12 mouse cellular contexts compared by ENCODE assay signal in genomic region chr9:35127147-35127546, GRCm38 (mm10). TPM values are rescaled to one million over a fixed set of nuclear protein-coding genes. Genes with fewer than 3 reads are reported as not detected.
DNase-seq lines count a peak whose midpoint lies in the region; ATAC-seq lines count a peak whose summit lies in the region.
"Had no signal": no experiment of that assay in that cellular context is flagged by ENCODE, and none has a peak within 500 bp of the region (broad histone marks: within the 10 kb centered on the region; RNA-seq: fewer than 3 reads in every experiment).

No protein-coding gene starts in this region.

- H3K36me3 ChIP-seq in embryonic facial prominence, embryonic 15.5 days = peaks cover 26% of the 10 kb centered on the region
- H3K36me3 ChIP-seq in embryonic facial prominence, embryonic 10.5 days (replicated peaks) = peaks cover 82% of the 10 kb centered on the region
- H3K36me3 ChIP-seq in intestine, embryonic 16.5 days (ENCODE audit: control insufficient read depth, insufficient read depth, low read length) = no peaks in the 10 kb centered on the region
- peaks cover 9% of the 10 kb centered on the region; the same call in 1 of the 2 replicates for H3K36me3 ChIP-seq in liver, embryonic 16.5 days (ENCODE audit: control insufficient read depth, insufficient read depth)

- no peaks in the 10 kb centered on the region for H3K9me3 ChIP-seq in embryonic facial prominence, embryonic 15.5 days (replicated peaks)
- H3K9me3 ChIP-seq in embryonic facial prominence, embryonic 10.5 days = no peaks in the 10 kb centered on the region
- H3K9me3 ChIP-seq in intestine, embryonic 16.5 days (ENCODE audit: control insufficient read depth, low read length) = no peaks in the 10 kb centered on the region
- H3K9me3 ChIP-seq in liver, embryonic 16.5 days (replicated peaks; ENCODE audit: control insufficient read depth, low read length) = no peaks in the 10 kb centered on the region

- no peak for ATAC-seq in embryonic facial prominence, embryonic 15.5 days (ENCODE audit: insufficient number of reproducible peaks, low FRiP score, low TSS enrichment, low read depth)
- ATAC-seq in intestine, embryonic 16.5 days = no peak
- no peak for ATAC-seq in liver, embryonic 16.5 days (ENCODE audit: low read depth)
- ATAC-seq in activated CD4-positive, CD25-positive, alpha-beta regulatory T cell, adult 4 months = no peak
- ATAC-seq: forebrain, embryonic 14.5 days had no signal

- no peaks in the 10 kb centered on the region for H3K4me1 ChIP-seq in embryonic facial prominence, embryonic 15.5 days
- H3K4me1 ChIP-seq in embryonic facial prominence, embryonic 10.5 days = no peaks in the 10 kb centered on the region; the same call in 1 of the 2 replicates
- H3K4me1 ChIP-seq in intestine, embryonic 16.5 days (ENCODE audit: control insufficient read depth, insufficient read depth, low read length) = peaks cover 14% of the 10 kb centered on the region
- peaks cover 40% of the 10 kb centered on the region for H3K4me1 ChIP-seq in liver, embryonic 16.5 days (ENCODE audit: control insufficient read depth, low read depth, low read length)

- no peak overlapping the region for H3K9ac ChIP-seq in embryonic facial prominence, embryonic 15.5 days
- no peak overlapping the region for H3K9ac ChIP-seq in intestine, embryonic 16.5 days (ENCODE audit: low read depth, low read length)
- H3K9ac ChIP-seq in liver, embryonic 16.5 days (ENCODE audit: low read depth, low read length) = no peak overlapping the region
- H3K9ac ChIP-seq: liver, embryonic 14.5 days had no signal

- WGBS in embryonic facial prominence, embryonic 15.5 days = 75% methylated on average over 6 of the region's 6 CpGs
- 87% methylated on average over 6 of the region's 6 CpGs for WGBS in embryonic facial prominence, embryonic 10.5 days
- 72% methylated on average over 6 of the region's 6 CpGs for WGBS in intestine, embryonic 16.5 days
- 64% methylated on average over 6 of the region's 6 CpGs for WGBS in liver, embryonic 16.5 days (ENCODE audit: insufficient replicate concordance)

- no peak for DNase-seq in embryonic facial prominence, embryonic 10.5 days (ENCODE audit: low spot score)
- DNase-seq in adrenal gland, postnatal 36 days = peak; percentile 52 to 67
- DNase-seq in embryo, embryonic 10.5 days (ENCODE audit: low spot score) = no peak
- DNase-seq in yolk sac, embryonic 10.5 days (ENCODE audit: low spot score) = no peak
- DNase-seq: embryo, embryonic 11 days; layer of hippocampus, postnatal 36 days had no signal

- H3K4me3 ChIP-seq in embryonic facial prominence, embryonic 15.5 days (replicated peaks) = no peak overlapping the region
- no peak overlapping the region for H3K4me3 ChIP-seq in embryonic facial prominence, embryonic 10.5 days
- no peak overlapping the region for H3K4me3 ChIP-seq in intestine, embryonic 16.5 days (ENCODE audit: low read length)
- no peak overlapping the region for H3K4me3 ChIP-seq in liver, embryonic 16.5 days (ENCODE audit: low read depth, low read length)

- no peaks in the 10 kb centered on the region for H3K27me3 ChIP-seq in embryonic facial prominence, embryonic 15.5 days
- no peaks in the 10 kb centered on the region for H3K27me3 ChIP-seq in embryonic facial prominence, embryonic 10.5 days (replicated peaks; ENCODE audit: low read depth, poor library complexity, severe bottlenecking)
- H3K27me3 ChIP-seq in intestine, embryonic 16.5 days (replicated peaks; ENCODE audit: control insufficient read depth, insufficient read depth, low read length) = no peaks in the 10 kb centered on the region
- H3K27me3 ChIP-seq in liver, embryonic 16.5 days (ENCODE audit: control insufficient read depth, insufficient read depth, low read depth, low read length) = no peaks in the 10 kb centered on the region

- H3K27ac ChIP-seq in embryonic facial prominence, embryonic 15.5 days (replicated peaks) = 0 out of 2 replicates have a peak overlapping the region, but pooled peaks have one; percentile 12
- no peak overlapping the region; the same call in 1 of the 2 replicates for H3K27ac ChIP-seq in embryonic facial prominence, embryonic 10.5 days (replicated peaks)
- peak overlapping the region; percentile 29; the same call in 1 of the 2 replicates for H3K27ac ChIP-seq in intestine, embryonic 16.5 days (ENCODE audit: low read length)
- peak overlapping the region; percentile 57 for H3K27ac ChIP-seq in liver, embryonic 16.5 days (ENCODE audit: low read length)
- H3K27ac ChIP-seq: liver, embryonic 14.5 days had no signal

- no peak overlapping the region for H3K4me2 ChIP-seq in embryonic facial prominence, embryonic 15.5 days (replicated peaks)
- no peak overlapping the region for H3K4me2 ChIP-seq in intestine, embryonic 16.5 days (ENCODE audit: low read depth, low read length)
- H3K4me2 ChIP-seq in liver, embryonic 16.5 days (ENCODE audit: low read depth, low read length) = no peak overlapping the region

RNA-seq across cellular contexts. Expression of gene St3gal4, which starts 8.1 kb away (rescaled TPM):
- polyA plus RNA-seq in embryonic facial prominence, embryonic 15.5 days (2015; fragmentation: Nextera tagmentation; extraction: Ambion mirVana) = 42.8 and 47.3 TPM in 2 replicates
- 18.2 and 18.7 TPM in 2 replicates for polyA plus RNA-seq in embryonic facial prominence, embryonic 10.5 days (2016; fragmentation: Nextera tagmentation; extraction: Ambion mirVana)
- 10 to 100 TPM; 28.6 to 48.4 TPM for total RNA-seq in adrenal gland, postnatal 36 days (2021)
- polyA plus RNA-seq in intestine, embryonic 16.5 days (2015; fragmentation: Nextera tagmentation; extraction: Ambion mirVana) = 250 and 291 TPM in 2 replicates
- 21.7 and 22.3 TPM in 2 replicates for polyA plus RNA-seq in liver, embryonic 16.5 days (2015; fragmentation: Nextera tagmentation; extraction: Ambion mirVana)
- 10 to 100 TPM; 12.0 to 21.5 TPM for polyA plus RNA-seq in activated CD4-positive, CD25-positive, alpha-beta regulatory T cell, adult 4 months (2017; shearing (Covaris generic))

RNA-seq across cellular contexts. Expression of gene Dcps, which starts 48.7 kb away (rescaled TPM):
- polyA plus RNA-seq in embryonic facial prominence, embryonic 15.5 days (2015; fragmentation: Nextera tagmentation; extraction: Ambion mirVana) = 63.7 and 70.0 TPM in 2 replicates
- 93.5 and 95.6 TPM in 2 replicates for polyA plus RNA-seq in embryonic facial prominence, embryonic 10.5 days (2016; fragmentation: Nextera tagmentation; extraction: Ambion mirVana)
- total RNA-seq in adrenal gland, postnatal 36 days (2021) = 10 to 100 TPM; 20.0 to 29.3 TPM
- 73.5 and 88.2 TPM in 2 replicates for polyA plus RNA-seq in intestine, embryonic 16.5 days (2015; fragmentation: Nextera tagmentation; extraction: Ambion mirVana)
- 43.4 and 44.2 TPM in 2 replicates for polyA plus RNA-seq in liver, embryonic 16.5 days (2015; fragmentation: Nextera tagmentation; extraction: Ambion mirVana)
- 10 to 100 TPM; 84.9 to 98.4 TPM for polyA plus RNA-seq in activated CD4-positive, CD25-positive, alpha-beta regulatory T cell, adult 4 months (2017; shearing (Covaris generic))

Comparison
In these comparisons a context has a peak if more than half of its experiments do, and no peak if none do; other contexts are left out.
1. DNase-seq: peak in adrenal gland, postnatal 36 days (2 of 2); none in embryonic facial prominence, embryonic 10.5 days (single experiment), embryo, embryonic 10.5 days (single experiment) and yolk sac, embryonic 10.5 days (single experiment).